23 mouse cellular contexts compared by ENCODE assay signal in genomic region chr6:39223328-39223885, GRCm38 (mm10). TPM values are rescaled to one million over a fixed set of nuclear protein-coding genes. Genes with fewer than 3 reads are reported as not detected.
DNase-seq lines count a peak whose midpoint lies in the region; ATAC-seq and TF ChIP-seq lines count a peak whose summit lies in the region.
"Had no signal": no experiment of that assay in that cellular context is flagged by ENCODE, and none has a peak within 500 bp of the region (broad histone marks: within the 10 kb centered on the region; RNA-seq: fewer than 3 reads in every experiment).

No protein-coding gene starts in this region.

- no peak overlapping the region for H3K9ac ChIP-seq in midbrain, embryonic 11.5 days (ENCODE audit: low read length)
- no peak overlapping the region for H3K9ac ChIP-seq in midbrain, embryonic 16.5 days (ENCODE audit: low read depth, low read length)
- H3K9ac ChIP-seq in intestine, postnatal 0 days (ENCODE audit: low read depth, low read length), result no peak overlapping the region
- H3K9ac ChIP-seq: embryonic facial prominence, embryonic 15.5 days; forebrain, embryonic 15.5 days; hindbrain, embryonic 14.5 days had no signal

- H3K4me3 ChIP-seq in midbrain, embryonic 11.5 days (ENCODE audit: low read depth, low read length), result no peak overlapping the region
- no peak overlapping the region for H3K4me3 ChIP-seq in midbrain, embryonic 16.5 days (ENCODE audit: low read depth, low read length)
- no peak overlapping the region for H3K4me3 ChIP-seq in intestine, postnatal 0 days (ENCODE audit: low read depth, low read length)
- H3K4me3 ChIP-seq: embryonic facial prominence, embryonic 15.5 days; erythroblast, embryonic 14.5 days; forebrain, embryonic 10.5 days; forebrain, embryonic 15.5 days; heart, embryonic 10.5 days had no signal

- no peak overlapping the region for H3K27ac ChIP-seq in midbrain, embryonic 11.5 days (ENCODE audit: low read depth, low read length)
- H3K27ac ChIP-seq in midbrain, embryonic 16.5 days (ENCODE audit: low read length), result no peak overlapping the region
- no peak overlapping the region for H3K27ac ChIP-seq in intestine, postnatal 0 days (ENCODE audit: low read depth, low read length)
- H3K27ac ChIP-seq: embryonic facial prominence, embryonic 15.5 days; forebrain, embryonic 10.5 days; forebrain, embryonic 15.5 days; heart, embryonic 10.5 days; hindbrain, embryonic 14.5 days had no signal

- WGBS in midbrain, embryonic 11.5 days, result 83% methylated on average over 5 of the region's 5 CpGs
- WGBS in midbrain, embryonic 16.5 days, result 89% methylated on average over 5 of the region's 5 CpGs
- 59% methylated on average over 5 of the region's 5 CpGs for WGBS in intestine, postnatal 0 days

- H3K4me1 ChIP-seq in midbrain, embryonic 11.5 days (ENCODE audit: control insufficient read depth, insufficient read depth, low read length), result peaks cover 6% of the 10 kb centered on the region; the same call in 1 of the 2 replicates
- H3K4me1 ChIP-seq in midbrain, embryonic 16.5 days (ENCODE audit: control insufficient read depth, insufficient read depth, low read length), result 0 out of 2 replicates have a peak, but pooled peaks cover 3% of the 10 kb centered on the region
- H3K4me1 ChIP-seq in intestine, postnatal 0 days (replicated peaks; ENCODE audit: control insufficient read depth, insufficient read depth, low read length), result no peaks in the 10 kb centered on the region; the same call in 1 of the 2 replicates
- H3K4me1 ChIP-seq: embryonic facial prominence, embryonic 15.5 days had no signal

- H3K4me2 ChIP-seq in midbrain, embryonic 11.5 days, result no peak overlapping the region
- no peak overlapping the region for H3K4me2 ChIP-seq in midbrain, embryonic 16.5 days (ENCODE audit: low read length)
- no peak overlapping the region for H3K4me2 ChIP-seq in intestine, postnatal 0 days (replicated peaks; ENCODE audit: low read depth)
- H3K4me2 ChIP-seq: embryonic facial prominence, embryonic 15.5 days; forebrain, embryonic 15.5 days; hindbrain, embryonic 14.5 days had no signal

- ATAC-seq in midbrain, embryonic 11.5 days (ENCODE audit: low FRiP score), result no peak
- ATAC-seq in midbrain, embryonic 16.5 days, result no peak
- ATAC-seq in intestine, postnatal 0 days, result peak; percentile 68; the same call in 1 of the 2 replicates
- ATAC-seq: activated CD4-positive, CD25-positive, alpha-beta regulatory T cell, adult 4 months; forebrain, embryonic 15.5 days; Patski had no signal

- H3K27me3 ChIP-seq in midbrain, embryonic 11.5 days (ENCODE audit: control insufficient read depth, insufficient read depth, low read length), result no peaks in the 10 kb centered on the region
- no peaks in the 10 kb centered on the region for H3K27me3 ChIP-seq in midbrain, embryonic 16.5 days (ENCODE audit: control insufficient read depth, insufficient read depth, low read depth, low read length)
- no peaks in the 10 kb centered on the region for H3K27me3 ChIP-seq in intestine, postnatal 0 days (replicated peaks; ENCODE audit: control insufficient read depth, insufficient read depth, low read length)
- H3K27me3 ChIP-seq: embryonic facial prominence, embryonic 15.5 days; forebrain, embryonic 15.5 days; Patski had no signal

- H3K36me3 ChIP-seq in midbrain, embryonic 11.5 days (ENCODE audit: control insufficient read depth, insufficient read depth, low read length), result no peaks in the 10 kb centered on the region
- no peaks in the 10 kb centered on the region for H3K36me3 ChIP-seq in midbrain, embryonic 16.5 days (ENCODE audit: control insufficient read depth, insufficient read depth, low read length)
- H3K36me3 ChIP-seq in intestine, postnatal 0 days (ENCODE audit: control insufficient read depth, insufficient read depth), result no peaks in the 10 kb centered on the region
- H3K36me3 ChIP-seq: embryonic facial prominence, embryonic 15.5 days; forebrain, embryonic 10.5 days; forebrain, embryonic 15.5 days; heart, embryonic 10.5 days had no signal

- peak; percentile 6 for DNase-seq in embryo, embryonic 10.5 days (ENCODE audit: low spot score)
- DNase-seq in embryo, embryonic 9.5 days (ENCODE audit: extremely low spot score), result no peak
- peak; percentile 59 for DNase-seq in midbrain, embryonic 11.5 days (ENCODE audit: low spot score, missing footprints)
- no peak for DNase-seq in frontal cortex, postnatal 25 days (ENCODE audit: low spot score in 2 of 2)
- no peak for DNase-seq in cerebellum, postnatal 4 days (ENCODE audit: low spot score in 2 of 2)
- DNase-seq: adrenal gland, postnatal 14 days; cerebellum, adult 11-12 months; cerebellum, adult 9-10 months; cerebellum, postnatal 25 days; gastrocnemius, postnatal 10 days; heart, adult 18-20 months; heart, postnatal 10 days; kidney, adult 11 months had no signal

- no peak for TF ChIP-seq CTCF in intestine, postnatal 0 days (IDR thresholded peaks at IDR 0.05; ENCODE audit: low read depth)

- no peaks in the 10 kb centered on the region for H3K9me3 ChIP-seq in midbrain, embryonic 11.5 days (ENCODE audit: control insufficient read depth, low read length)
- no peaks in the 10 kb centered on the region for H3K9me3 ChIP-seq in midbrain, embryonic 16.5 days (replicated peaks; ENCODE audit: control insufficient read depth, low read length, poor library complexity, severe bottlenecking)
- no peaks in the 10 kb centered on the region for H3K9me3 ChIP-seq in intestine, postnatal 0 days (ENCODE audit: control insufficient read depth)
- H3K9me3 ChIP-seq: embryonic facial prominence, embryonic 15.5 days; forebrain, embryonic 10.5 days; forebrain, embryonic 15.5 days; heart, embryonic 10.5 days had no signal

RNA-seq across cellular contexts. Expression of gene Kdm7a, which starts 16.8 kb away (rescaled TPM):
- 15.8 and 17.0 TPM in 2 replicates for polyA plus RNA-seq in midbrain, embryonic 11.5 days (2014; fragmentation: Nextera tagmentation; extraction: Ambion mirVana)
- 4.6 and 5.8 TPM in 2 replicates for polyA plus RNA-seq in midbrain, embryonic 16.5 days (2015; fragmentation: Nextera tagmentation; extraction: Ambion mirVana)
- polyA plus RNA-seq in intestine, postnatal 0 days (2015; fragmentation: Nextera tagmentation; extraction: Ambion mirVana), result 2.3 and 2.9 TPM in 2 replicates

Comparison
In these comparisons a context has a peak if more than half of its experiments do, and no peak if none do; other contexts are left out.
1. DNase-seq: peak in embryo, embryonic 10.5 days (single experiment) and midbrain, embryonic 11.5 days (single experiment); none in embryo, embryonic 9.5 days (single experiment), frontal cortex, postnatal 25 days (0 of 2) and cerebellum, postnatal 4 days (0 of 2).